Mouse (Mus musculus) liver, embryonic 14.5 days (tissue): ENCODE measurements around the gene Cacna2d2. TPM values are rescaled to one million over a fixed set of nuclear protein-coding genes. Genes with fewer than 3 reads are reported as not detected.

Experiments used
- ATAC-seq: fragments of 200-750 bp; cut with Nextera tagmentation; 2 replicates; pipeline ENCODE4 v1.8.0; 2017; ENCODE audit warnings: moderate number of reproducible peaks, mild to moderate bottlenecking, moderate library complexity; ENCODE audit not compliant: insufficient read depth
- DNase-seq, 3 experiments: peaks; one replicate each; pipeline ENCODE4 v3.0.0-alpha.2; 2012 to 2013; ENCODE audit warnings: low read depth in 3 of 3, low spot score in 3 of 3
- H3K27ac ChIP-seq: fragments of 300-500 bp; sonication (generic); 2 replicates; pipeline ENCODE4 v1.5.1; 2014; ENCODE audit warnings: moderate library complexity, mild to moderate bottlenecking, control low read depth, inconsistent platforms
- H3K27me3 ChIP-seq: fragments of 300-500 bp; sonication (generic); 2 replicates; pipeline ENCODE4 v1.6.1; 2014; ENCODE audit warnings: mild to moderate bottlenecking, low read length, moderate library complexity; ENCODE audit not compliant: control insufficient read depth, insufficient read depth
- H3K36me3 ChIP-seq: fragments of 300-500 bp; sonication (generic); replicated peaks from 2 replicates; pipeline ENCODE4 v1.6.1; 2014; ENCODE audit warnings: low read depth; ENCODE audit not compliant: control insufficient read depth, insufficient read depth
- H3K4me1 ChIP-seq, 2 experiments: fragments of 200-500 bp in 1 of 2; fragments of 300-500 bp in 1 of 2; sonication (generic) in 1 of 2; replicated peaks; 2 replicates each; pipeline ENCODE4 v1.6.1; 2012 to 2014; ENCODE audit warnings: antibody characterized with exemption in 1 of 2, inconsistent platforms in 1 of 2, low read length in 1 of 2; ENCODE audit not compliant: control insufficient read depth in 2 of 2, insufficient read depth in 2 of 2
- H3K4me2 ChIP-seq: fragments of 300-500 bp; sonication (generic); 2 replicates; pipeline ENCODE4 v1.6.1; 2014; ENCODE audit warnings: low read depth, mild to moderate bottlenecking, control low read depth, moderate library complexity
- H3K4me3 ChIP-seq, 2 experiments: fragments of 200-500 bp in 1 of 2; fragments of 300-500 bp in 1 of 2; sonication (generic) in 1 of 2; 2 replicates each; pipeline ENCODE4 v1.5.1; 2012 to 2014; ENCODE audit warnings: low read depth in 2 of 2, low read length in 2 of 2, mild to moderate bottlenecking in 2 of 2, control low read depth in 1 of 2, inconsistent platforms in 1 of 2, moderate library complexity in 1 of 2; ENCODE audit not compliant: insufficient read depth in 1 of 2
- H3K9ac ChIP-seq: fragments of 300-500 bp; sonication (generic); replicated peaks from 2 replicates; pipeline ENCODE4 v1.6.1; 2014; ENCODE audit warnings: mild to moderate bottlenecking, control low read depth, moderate library complexity
- H3K9me3 ChIP-seq: fragments of 300-500 bp; sonication (generic); 2 replicates; pipeline ENCODE4 v1.6.1; 2016; ENCODE audit warnings: low read length, mixed read lengths; ENCODE audit not compliant: control insufficient read depth
- CTCF ChIP-seq: IDR thresholded peaks from 2 replicates; pipeline ENCODE4 v1.5.1; 2016; ENCODE audit warnings: antibody characterized with exemption, low read depth, control low read depth
- EP300 ChIP-seq: IDR thresholded peaks from 2 replicates; pipeline ENCODE4 v1.6.1; 2016; ENCODE audit warnings: antibody characterized with exemption, low read depth
- WGBS: fragments of 180-500 bp; shearing (Covaris S2); extraction: QIAGEN DNeasy Blood & Tissue Kit; methylation state at CpG from one replicate; pipeline ENCODE4 v1.1.7; 2014; ENCODE audit not compliant: insufficient replicate concordance; 5-methylcytosine and 5-hydroxymethylcytosine counted together
- polyA plus RNA-seq, 2 experiments: library from polyadenylated mRNA; depleted of rRNA in 1 of 2; stranded (reverse) in 1 of 2; unstranded in 1 of 2; fragments of >200 nt; fragmentation: Nextera tagmentation in 1 of 2; extraction: Ambion mirVana in 1 of 2; gene quantifications; 2 replicates each; pipeline versions ENCODE4 v1.2.1 to v1.2.3; 2012 to 2014

The Cacna2d2 gene
- polyA plus RNA-seq, 2 experiments: 0.06 TPM; not detected in 1

DNA sequence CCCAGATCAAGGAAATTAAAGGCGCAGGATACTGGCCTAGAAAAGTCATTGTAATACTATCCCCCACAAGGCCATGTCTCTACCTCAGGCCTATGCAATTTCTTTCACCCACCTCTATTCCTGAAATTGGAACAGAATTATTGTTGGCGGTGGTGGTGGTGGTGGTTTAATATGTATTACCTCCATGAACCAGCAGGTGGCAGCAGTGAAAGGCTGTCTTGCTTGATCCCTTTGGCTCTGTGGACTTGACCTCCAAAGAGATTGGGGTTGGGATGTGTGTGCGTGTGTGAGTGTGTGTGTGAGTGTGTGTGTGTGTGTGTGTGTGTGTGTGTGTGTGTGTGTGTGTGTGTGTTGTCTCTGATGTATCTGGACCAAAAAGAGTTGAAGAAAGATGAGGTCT, 32.8 kb upstream of the Cacna2d2 start:
- no peak for ATAC-seq
- 2% methylated on average over 3 of the region's 3 CpGs for WGBS
- no peak overlapping the region for H3K4me2 ChIP-seq

DNA sequence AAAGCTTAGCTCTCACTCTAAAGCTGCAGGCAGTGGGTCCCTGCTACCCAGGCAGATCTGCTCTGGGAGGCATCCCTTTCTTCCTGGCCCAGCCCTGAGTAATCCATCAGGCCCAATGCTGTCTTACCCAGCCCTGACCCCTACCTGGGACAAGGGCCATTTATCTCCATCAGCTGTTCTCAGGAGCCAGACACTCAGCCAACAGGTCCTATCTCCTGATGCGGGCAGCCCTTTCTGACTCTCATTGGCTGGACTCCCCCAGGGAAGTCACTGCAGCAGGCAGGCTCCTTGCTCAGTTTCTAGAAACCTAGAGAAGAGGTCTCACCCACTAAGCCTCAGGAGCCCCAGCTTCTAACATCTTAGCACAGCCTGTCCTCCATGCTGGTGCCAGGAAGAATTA, 31.1 kb upstream of the Cacna2d2 start:
- WGBS: 60% methylated on average over 1 of the region's 1 CpGs
- DNase-seq (peak in 2 of 3 experiments; percentile 59 to 65), ATAC-seq (peak; percentile 19)
- H3K9ac ChIP-seq: peak overlapping the region; percentile 49
- peaks cover 51 to 53% of the 10 kb centered on the region in 2 experiments for H3K4me1 ChIP-seq
- no peak overlapping the region for H3K4me3 ChIP-seq
- peak overlapping the region; percentile 95 for H3K27ac ChIP-seq
- no peaks in the 10 kb centered on the region; the same call in 1 of the 2 replicates for H3K27me3 ChIP-seq
- no peak for TF ChIP-seq CTCF
- no peak for TF ChIP-seq EP300
- H3K9me3 ChIP-seq: no peaks in the 10 kb centered on the region
- H3K4me2 ChIP-seq: peak overlapping the region; percentile 68
- no peaks in the 10 kb centered on the region for H3K36me3 ChIP-seq

More for the DNA sequence above, 32.8 kb upstream of the Cacna2d2 start:
- no peaks in the 10 kb centered on the region for H3K36me3 ChIP-seq
- no peaks in the 10 kb centered on the region; the same call in 1 of the 2 replicates for H3K27me3 ChIP-seq
- H3K9me3 ChIP-seq: no peaks in the 10 kb centered on the region
- H3K4me3 ChIP-seq: no peak overlapping the region
- no peak overlapping the region for H3K9ac ChIP-seq
- H3K27ac ChIP-seq: no peak overlapping the region
- TF ChIP-seq EP300 (no peak), CTCF (peak; percentile 97)
- DNase-seq: peak; percentile 36 to 54 (median 45)
- peaks cover 36 to 41% of the 10 kb centered on the region in 2 experiments for H3K4me1 ChIP-seq

DNA sequence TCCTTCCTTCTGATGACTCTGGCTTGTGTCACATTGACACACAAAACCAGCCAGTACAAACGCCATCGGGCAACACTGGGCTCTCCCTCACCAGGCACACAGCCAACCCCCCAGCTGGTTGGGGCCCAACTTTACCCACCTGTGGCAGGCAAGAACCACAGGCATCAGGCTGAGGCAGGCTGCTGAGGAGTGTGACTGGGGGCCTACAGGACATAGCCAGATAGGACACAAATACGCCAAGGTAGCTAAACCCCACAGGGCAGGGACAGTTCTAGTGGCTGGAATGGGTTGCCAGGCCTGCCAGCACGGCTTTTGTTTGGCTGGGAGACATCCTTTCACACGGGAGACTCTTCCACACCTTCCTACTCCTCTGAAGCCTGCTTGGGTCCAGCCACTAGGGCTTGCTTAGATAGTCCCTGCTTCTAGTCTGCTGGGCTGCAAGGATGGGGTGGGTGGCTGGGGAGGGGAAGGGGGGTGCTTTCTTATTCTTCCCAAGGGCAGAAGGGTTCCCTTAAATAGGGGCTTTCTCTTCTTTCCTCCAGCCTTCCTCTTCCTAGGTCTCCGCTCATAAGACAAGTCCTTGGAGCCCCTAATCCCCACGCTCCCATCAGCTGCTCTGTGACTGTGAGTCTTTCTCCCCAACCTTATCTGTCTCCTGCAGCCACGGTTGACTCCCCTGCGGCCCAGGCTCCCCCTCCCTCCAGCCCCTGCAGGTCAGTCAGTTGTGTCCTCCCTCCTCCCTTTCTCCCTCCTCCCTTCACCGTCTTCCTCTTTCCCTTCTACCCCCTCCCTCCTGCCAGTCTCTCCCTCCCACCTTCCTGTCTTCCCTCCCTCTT, 29.9 kb upstream of the Cacna2d2 start:
- 8% methylated on average over 10 of the region's 10 CpGs for WGBS
- Histone ChIP-seq H3K9ac (peak overlapping the region; percentile 63), H3K4me1 (peaks cover 54 to 57% of the 10 kb centered on the region in 2 experiments), H3K9me3 (no peaks in the 10 kb centered on the region), H3K36me3 (no peaks in the 10 kb centered on the region), H3K27ac (peak overlapping the region; percentile 95), H3K27me3 (no peaks in the 10 kb centered on the region; the same call in 1 of the 2 replicates), H3K4me3 (peak overlapping the region; percentile 20 to 23; a peak in 3 of 4 replicates), H3K4me2 (peak overlapping the region; percentile 68)
- DNase-seq: peak; percentile 88 to 91 (median 90)
- peak; percentile 93 for ATAC-seq
- TF ChIP-seq CTCF (no peak; the same call in 1 of the 2 replicates), EP300 (peak; percentile 84)

DNA sequence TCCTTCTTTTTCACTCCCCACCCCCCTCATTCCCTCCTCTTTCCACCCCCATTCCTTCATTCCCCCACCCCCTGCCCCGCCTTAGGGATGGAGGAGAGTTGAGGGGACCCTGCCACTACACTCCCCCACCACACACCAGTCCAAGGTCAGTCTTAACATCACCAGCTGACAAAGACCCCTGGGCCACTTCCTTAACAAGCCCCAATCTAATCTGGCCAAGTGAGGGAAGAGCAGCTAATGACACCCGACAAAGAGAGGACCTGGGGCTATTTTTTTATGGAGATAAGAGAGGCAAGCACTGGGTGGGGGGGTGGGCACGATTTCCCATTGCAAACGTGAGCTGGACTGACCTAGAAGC, 29.3 kb upstream of the Cacna2d2 start:
- Histone ChIP-seq H3K4me2 (peak overlapping the region; percentile 68), H3K9me3 (no peaks in the 10 kb centered on the region), H3K4me3 (peak overlapping the region; percentile 20 to 23; a peak in 3 of 4 replicates), H3K36me3 (no peaks in the 10 kb centered on the region), H3K9ac (peak overlapping the region; percentile 63), H3K27ac (peak overlapping the region; percentile 95), H3K4me1 (peaks cover 60 to 62% of the 10 kb centered on the region in 2 experiments), H3K27me3 (peaks cover 2% of the 10 kb centered on the region; the same call in 1 of the 2 replicates)
- ATAC-seq: peak; percentile 37
- peak in 2 of 3 experiments; percentile 33 to 47 for DNase-seq
- TF ChIP-seq EP300: no peak
- no peak for TF ChIP-seq CTCF
- WGBS: 5% methylated on average over 4 of the region's 4 CpGs

DNA sequence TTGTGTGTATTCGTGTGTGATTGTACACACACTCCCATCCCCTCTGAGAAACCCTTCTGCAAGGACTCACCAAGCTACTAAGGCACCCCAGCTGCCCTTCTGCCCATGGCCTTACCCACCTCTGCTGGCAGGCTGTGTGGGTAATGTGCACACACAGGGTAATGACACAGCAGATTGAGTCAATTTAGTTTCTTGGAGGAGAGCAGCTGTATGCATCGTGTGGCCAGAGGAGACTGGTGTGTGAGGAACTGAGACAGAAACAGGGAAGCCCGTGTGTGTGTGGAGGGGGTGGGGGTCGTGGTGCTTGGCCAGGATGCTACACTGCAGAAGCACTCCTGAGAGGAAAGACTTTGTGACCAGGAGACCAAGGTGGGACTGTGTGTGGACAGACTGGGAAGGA, 27.0 kb upstream of the Cacna2d2 start:
- ATAC-seq (peak; percentile 22), DNase-seq (peak in 2 of 3 experiments; percentile 34 to 36)
- TF ChIP-seq CTCF (no peak), EP300 (no peak)
- H3K27me3 ChIP-seq: peaks cover 26% of the 10 kb centered on the region
- peak overlapping the region; percentile 72 for H3K27ac ChIP-seq
- WGBS: 18% methylated on average over 4 of the region's 4 CpGs
- no peak overlapping the region for H3K4me3 ChIP-seq
- peaks cover 61 to 64% of the 10 kb centered on the region in 2 experiments for H3K4me1 ChIP-seq
- no peak overlapping the region; the same call in 1 of the 2 replicates for H3K4me2 ChIP-seq
- no peaks in the 10 kb centered on the region for H3K9me3 ChIP-seq
- H3K9ac ChIP-seq: no peak overlapping the region; the same call in 1 of the 2 replicates
- no peaks in the 10 kb centered on the region for H3K36me3 ChIP-seq
